Mouse (Mus musculus) G1E (cell line): ENCODE results near the gene Dph5.

Experiments used
- CTCF ChIP-seq: IDR thresholded peaks from 2 replicates; pipeline ENCODE4 v1.5.1; 2012; ENCODE audit warnings: low read depth, low read length, inconsistent platforms, mixed read lengths
- GATA1 ChIP-seq: IDR thresholded peaks from 2 replicates; pipeline ENCODE4 v1.6.1; 2012; ENCODE audit warnings: borderline replicate concordance, low read length, inconsistent platforms, mixed read lengths
- GATA2 ChIP-seq: IDR thresholded peaks from 2 replicates; pipeline ENCODE4 v1.6.1; 2012; ENCODE audit warnings: low read depth, low read length, inconsistent platforms, borderline replicate concordance

DNA sequence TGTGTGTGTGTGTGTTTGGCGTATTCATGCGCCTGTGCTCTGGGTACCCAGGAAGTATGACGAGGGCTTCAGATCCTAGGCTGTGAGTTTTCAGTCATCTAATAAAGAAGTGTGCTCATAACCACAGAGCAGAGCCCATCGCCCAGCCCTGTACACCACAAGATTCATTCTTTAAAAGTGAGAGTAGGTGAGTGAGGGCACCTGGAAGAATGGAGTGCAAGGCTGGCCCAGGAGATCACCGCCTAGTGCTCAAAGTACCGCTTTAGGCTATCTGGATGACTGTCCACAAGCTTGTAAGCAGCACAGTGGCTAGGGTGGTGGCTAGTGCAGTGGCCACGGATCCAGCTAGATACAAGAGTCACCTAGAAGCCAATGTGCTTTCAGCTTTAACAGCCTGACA, 69.6 kb downstream of the Dph5 start:
- TF ChIP-seq CTCF (no peak), GATA1 (no peak), GATA2 (no peak)
